Mouse (Mus musculus): ENCODE measurements around the gene Myoc.
"Not testable (repeated sequence)": the region's sequence is repeated elsewhere in the genome, so short reads cannot be mapped to it uniquely, and the experiment has no call there.

Gene Myoc

GRCm38 (mm10) chr1:162639051-162639750 lies at the start of gene Myoc:
TSS of gene Myoc (plus strand) at chr1:162639155.
- no peak for DNase-seq (ENCODE audit: low spot score)

DNA sequence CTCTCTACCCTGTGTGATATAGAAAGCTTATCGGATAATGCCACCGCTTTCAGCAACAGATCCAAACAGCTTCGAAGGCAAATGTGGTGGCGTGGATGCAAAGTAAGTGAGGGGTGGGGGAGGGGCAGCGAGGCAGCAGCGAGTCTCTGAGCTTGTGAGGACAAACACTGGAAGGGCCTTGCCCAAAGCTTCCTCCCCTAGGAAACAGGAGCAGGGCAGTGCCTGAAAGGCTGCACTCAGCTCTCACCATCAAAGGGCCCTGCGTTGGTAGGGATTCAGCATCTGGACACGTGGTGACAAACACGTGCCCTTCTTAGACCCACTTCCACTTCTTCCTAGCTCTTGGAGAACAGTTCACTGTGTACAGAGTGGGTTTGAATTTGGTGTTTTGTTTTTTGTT lies 49.5 kb upstream of the Myoc start:
- peak; percentile 82 for DNase-seq (ENCODE audit: low spot score)

DNA sequence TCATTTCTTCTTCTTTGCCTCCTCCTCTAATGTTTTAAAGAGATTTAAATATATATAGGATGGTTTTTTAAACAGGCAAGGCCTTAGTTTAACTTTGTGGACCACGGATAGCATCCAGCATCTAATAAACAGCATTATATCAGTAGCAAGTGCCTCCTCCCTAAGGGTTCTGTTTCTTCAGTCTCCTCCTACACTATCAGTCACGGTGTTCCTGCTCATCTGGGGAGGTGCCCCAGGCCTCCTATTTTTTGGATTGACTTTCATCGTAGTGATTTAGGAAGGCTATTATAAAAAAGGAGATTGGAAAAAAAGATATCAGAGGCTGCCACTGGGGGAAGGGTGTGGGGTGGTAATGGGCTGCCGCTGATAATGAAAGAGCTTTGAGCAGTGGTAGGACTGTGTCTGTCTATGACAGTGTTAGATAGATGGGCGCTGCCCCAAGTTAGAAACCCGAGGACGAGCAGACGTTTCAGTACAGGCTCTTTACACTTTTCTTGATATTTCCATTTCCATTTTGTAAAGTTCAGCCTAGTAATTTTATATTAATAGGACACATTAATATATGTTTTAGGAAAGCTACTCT lies 48.4 kb upstream of the Myoc start:
- no peak for DNase-seq (ENCODE audit: low spot score)

DNA sequence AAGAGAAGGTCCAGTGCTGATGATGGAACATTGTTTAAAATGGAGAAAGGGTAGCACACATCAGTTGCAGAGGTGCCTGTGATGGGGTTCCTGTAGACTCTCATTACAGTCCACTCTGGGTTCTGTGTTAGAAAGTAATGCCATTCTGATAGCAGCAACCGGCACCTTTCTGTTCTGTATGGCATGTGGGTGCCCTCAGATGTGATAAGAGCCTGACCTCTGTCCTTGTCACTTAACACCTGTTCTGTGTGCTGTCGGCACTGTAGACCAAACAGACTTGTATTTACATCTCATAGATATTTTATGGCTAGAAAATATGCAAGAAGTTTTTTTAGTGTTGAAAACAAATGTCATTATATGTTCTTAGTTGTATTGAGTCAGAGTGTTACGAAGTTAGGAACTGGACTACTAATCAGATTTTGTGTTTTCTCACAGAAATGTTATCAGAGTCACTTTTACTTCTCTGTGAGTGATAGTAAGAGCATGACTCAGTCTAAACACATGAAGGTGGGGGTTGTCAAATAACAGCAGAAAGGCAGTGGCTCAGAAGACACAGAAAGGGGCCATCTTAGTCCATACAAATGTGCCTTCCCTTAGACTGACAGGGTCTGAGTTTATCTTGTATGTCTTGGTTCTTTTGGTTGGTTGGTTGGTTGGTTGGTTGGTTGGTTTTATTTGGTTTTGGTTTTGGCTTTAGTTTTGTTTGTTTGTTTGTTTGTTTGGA lies 41.4 kb upstream of the Myoc start:
- no peak for DNase-seq (ENCODE audit: low spot score)

- no peak for DNase-seq (ENCODE audit: low spot score)
These were observed 39.3 kb upstream of the Myoc start for GRCm38 (mm10) chr1:162599617-162600016.

- peak; percentile 62 for DNase-seq (ENCODE audit: low spot score)
These were observed 37.7 kb upstream of the Myoc start for GRCm38 (mm10) chr1:162601288-162601687.

DNA sequence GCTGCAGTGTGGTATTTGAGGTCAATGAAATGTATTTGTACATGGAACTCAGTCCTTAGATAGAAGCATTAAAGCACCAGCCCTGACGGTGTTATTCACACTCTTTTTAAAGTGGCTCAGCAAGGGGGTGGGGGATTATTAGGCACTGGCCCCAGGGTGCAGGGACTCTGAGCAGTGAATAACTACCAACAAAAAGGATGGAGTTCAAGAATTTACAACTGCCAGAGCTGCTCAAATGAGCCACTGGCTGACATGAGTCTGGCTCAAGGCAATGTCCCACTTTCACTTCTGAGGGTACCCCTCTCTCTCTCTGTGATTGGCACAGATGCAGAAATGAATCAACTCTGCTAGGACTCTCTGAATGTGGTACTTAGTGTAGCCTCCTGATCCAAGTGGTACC lies 30.8 kb upstream of the Myoc start:
- no peak for DNase-seq (ENCODE audit: low spot score)

DNA sequence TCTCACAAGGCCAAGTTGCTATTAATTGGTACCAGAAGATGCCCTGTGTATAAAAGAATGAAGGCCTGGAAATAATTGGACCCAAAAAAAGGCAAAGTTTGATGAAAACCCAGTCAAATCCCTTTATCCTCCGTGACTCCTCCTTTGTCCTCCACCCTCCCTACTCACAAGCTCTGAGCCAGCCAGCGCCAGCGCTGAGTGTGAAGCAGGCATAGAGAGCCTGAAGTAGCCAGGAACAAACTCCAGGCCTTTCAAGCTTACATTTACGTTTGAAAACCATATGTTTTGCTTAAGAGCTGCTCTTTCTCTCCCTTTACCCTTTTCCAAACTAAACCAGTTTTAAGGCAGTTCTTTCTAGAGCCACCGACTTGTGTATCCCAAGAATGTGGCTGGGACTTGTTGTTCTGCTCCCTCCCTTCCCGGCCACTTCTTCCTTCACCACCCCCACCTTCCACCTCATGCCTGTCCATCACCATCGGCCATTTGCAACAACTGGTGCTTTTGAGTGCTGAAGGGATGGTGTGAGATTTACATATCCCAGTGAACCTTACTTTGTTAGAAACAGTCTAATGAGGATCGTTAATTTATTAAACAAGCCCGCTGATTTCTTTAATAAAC lies 29.2 kb upstream of the Myoc start:
- peak; percentile 29 for DNase-seq (ENCODE audit: low spot score)

DNA sequence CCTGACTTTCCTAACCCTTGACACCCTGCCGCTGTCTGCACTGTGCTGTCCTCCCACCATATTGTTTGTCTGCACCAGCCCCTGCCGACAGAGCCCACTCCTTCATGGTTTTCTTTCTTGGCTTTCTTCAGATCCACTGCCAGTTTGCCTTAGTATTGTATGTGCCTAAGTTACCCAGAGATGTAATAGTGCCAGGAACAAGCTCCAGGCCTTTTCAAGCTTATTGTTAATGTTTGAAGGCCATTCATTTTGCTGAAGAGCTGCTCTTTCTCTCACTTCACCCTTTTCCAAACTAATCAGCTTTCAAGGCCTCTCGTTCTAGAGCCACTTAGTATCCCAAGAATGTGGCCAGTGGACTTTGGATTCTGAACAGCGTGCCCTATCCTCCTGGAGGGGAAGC lies 27.8 kb upstream of the Myoc start:
- no peak for DNase-seq (ENCODE audit: low spot score)

GRCm38 (mm10) chr1:162615511-162615910 lies 23.4 kb upstream of the Myoc start:
- peak; percentile 12 for DNase-seq (ENCODE audit: low spot score)

GRCm38 (mm10) chr1:162620487-162620886 lies 18.5 kb upstream of the Myoc start:
- no peak for DNase-seq (ENCODE audit: low spot score)

DNA sequence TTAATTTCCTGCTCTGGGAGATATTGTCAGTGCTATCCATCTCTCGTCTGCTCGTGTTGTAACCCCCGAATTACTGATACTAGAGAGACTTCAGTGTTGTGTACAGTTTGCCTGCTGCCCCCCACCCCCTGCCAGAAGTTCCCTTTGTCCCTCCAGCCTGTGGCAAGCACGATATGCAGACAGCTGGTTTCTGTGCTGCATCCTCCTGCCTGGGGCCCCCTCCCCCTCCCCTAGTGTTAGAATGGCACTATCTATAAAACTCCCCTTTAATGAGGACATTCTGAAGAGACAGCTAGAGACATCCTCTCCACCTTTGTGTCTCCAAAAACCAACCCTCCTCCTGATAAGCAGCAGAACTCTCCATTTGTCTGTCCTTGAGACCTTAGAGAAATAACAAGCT lies 15.1 kb upstream of the Myoc start:
- DNase-seq (ENCODE audit: low spot score): no peak

DNA sequence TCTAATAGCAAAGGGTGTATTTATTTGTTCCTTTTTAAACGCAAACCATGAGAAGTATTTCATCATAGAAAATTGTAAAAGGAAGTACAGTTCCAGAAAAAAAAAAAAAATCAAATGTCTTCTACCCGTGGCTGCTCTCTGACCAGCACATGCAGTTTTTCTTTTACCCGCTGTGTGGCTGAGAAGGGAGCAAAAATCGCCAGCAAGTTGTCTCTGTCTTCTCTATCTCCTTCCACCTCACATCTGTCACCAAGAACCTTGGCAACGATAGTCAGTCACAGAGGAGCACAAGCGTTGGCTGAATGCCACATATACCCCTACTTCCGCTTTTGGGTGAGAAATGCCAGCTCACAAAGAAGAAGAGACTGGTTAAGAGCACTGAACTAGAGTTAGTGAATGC lies 13.7 kb upstream of the Myoc start:
- no peak for DNase-seq (ENCODE audit: low spot score)

DNA sequence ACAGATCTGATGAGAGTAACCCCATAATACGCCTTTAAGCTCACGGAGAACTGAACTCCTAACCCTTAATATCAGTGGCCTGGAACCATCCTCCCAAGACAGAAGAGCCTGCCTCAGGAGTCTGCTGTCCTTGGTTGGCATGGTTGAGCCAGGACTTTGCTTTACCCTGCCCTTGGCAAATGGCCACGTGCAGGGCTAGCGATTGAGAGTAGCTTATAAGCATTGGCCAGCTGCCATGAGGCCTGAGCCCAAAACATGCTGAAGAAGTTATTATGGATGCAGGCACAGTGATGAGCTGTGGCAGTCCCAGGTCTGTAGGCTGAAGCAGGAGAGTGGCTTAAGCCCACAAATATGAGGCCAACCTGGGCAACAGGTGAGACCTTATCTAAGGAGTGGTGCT lies 11.1 kb upstream of the Myoc start:
- DNase-seq (ENCODE audit: low spot score): not testable (repeated sequence)

- DNase-seq (ENCODE audit: low spot score): not testable (repeated sequence)
These were observed 10.6 kb upstream of the Myoc start for GRCm38 (mm10) chr1:162628326-162628725.

GRCm38 (mm10) chr1:162635291-162635931 lies 3.5 kb upstream of the Myoc start:
- DNase-seq (ENCODE audit: low spot score): not testable (repeated sequence)

- DNase-seq (ENCODE audit: low spot score): no peak
These were observed 2.4 kb upstream of the Myoc start for GRCm38 (mm10) chr1:162636516-162636915.

DNA sequence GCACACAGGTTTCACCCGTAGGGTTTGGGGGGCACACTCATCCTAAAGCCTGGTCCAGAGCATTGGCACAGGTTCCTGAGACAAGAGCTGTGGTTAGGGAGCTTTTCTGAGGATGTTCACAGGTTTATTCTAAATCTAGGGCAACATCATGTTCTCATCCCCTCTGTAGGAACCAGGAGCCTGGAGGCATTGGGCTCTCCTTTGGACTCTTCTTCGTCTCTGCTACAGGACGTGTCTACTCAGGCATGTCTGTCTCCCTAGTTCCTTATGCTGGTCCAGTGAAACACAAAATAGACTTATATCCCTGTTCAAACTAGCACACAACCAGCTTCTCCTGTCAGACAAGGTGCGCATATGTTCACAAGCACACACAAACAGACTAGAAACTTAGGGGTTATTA lies 420 bp upstream of the Myoc start:
- DNase-seq (ENCODE audit: low spot score): no peak

DNA sequence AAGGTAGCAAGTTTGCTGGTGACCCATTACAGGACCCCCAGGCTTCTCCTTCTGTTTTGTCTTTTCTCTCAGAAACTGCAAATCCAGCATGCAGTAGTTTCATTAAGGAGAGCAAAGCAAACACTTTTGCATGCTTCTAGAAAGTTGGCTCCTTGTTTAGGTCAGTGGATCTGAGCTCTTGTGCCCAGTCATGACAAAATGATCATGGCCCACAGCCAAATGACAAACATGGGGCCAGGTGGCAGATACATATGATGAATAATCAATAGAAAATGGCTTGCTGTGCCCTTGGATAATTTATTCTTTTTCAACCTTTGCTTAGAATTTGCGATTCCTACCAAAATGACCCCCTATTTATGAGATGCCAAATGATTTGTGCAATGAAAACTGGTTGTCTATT lies 906 bp downstream of the Myoc start:
- DNase-seq (ENCODE audit: low spot score): no peak

- no peak for DNase-seq (ENCODE audit: low spot score)
These were observed 3.6 kb downstream of the Myoc start for GRCm38 (mm10) chr1:162642591-162642990.

DNA sequence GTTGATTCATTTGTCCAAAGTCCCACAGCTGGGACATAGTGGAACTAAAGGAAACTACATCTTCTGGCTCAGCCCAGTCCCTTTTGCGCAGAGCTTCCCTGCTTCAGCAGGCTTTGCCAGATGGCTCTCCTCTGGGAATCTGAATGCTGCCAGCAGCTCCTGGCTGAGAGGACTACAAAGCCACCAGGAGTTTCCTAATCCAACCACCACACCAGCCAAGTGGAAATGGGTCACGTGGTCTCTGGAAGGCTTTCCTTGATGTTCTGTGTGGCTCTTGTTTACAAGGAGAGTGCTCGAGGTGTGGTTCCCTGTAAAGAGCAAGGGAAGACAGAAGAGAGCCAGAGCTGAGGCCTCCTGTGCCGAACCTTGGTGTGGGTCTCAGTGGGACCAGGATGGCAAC lies 4.8 kb downstream of the Myoc start:
- DNase-seq (ENCODE audit: low spot score): no peak

DNA sequence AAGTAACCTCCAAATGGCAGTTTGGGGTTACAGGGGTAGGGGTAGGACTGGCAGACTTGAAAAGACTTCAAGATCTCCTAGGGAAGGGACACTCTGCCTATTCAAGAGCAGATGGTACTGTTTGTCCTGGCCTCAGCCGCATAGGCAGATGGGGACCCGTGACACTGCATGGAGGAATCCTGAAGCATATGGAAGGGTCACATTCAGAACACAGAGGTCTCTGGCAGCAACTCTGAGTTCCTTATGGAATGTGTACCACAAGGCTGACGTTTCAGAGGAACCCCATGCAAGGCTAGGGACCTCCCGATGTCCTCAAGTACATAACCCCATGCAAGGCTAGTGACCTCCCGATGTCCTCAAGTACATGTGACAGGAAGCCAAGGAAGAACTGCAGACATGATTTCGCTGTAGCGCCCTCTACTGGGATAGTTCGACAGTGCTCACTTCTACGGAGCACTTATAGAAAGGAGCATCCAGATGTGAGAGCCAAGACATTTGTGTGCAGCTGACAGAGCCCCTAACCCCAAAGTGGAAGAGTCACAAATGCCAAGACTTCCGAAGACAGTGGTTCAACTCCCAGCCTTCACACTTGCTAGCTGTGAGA lies 7.2 kb downstream of the Myoc start:
- DNase-seq (ENCODE audit: low spot score): no peak

All from embryo, embryonic 10.5 days (tissue).